Mouse (Mus musculus) cerebral cortex, adult 2 months (tissue): ENCODE measurements around the gene Ano5.

Source experiments
- WGBS: fragments of 180-500 bp; shearing (Covaris S2); methylation state at CpG from one replicate; pipeline ENCODE4 v1.1.7; 2018; 5-methylcytosine and 5-hydroxymethylcytosine counted together

Ano5 gene

DNA sequence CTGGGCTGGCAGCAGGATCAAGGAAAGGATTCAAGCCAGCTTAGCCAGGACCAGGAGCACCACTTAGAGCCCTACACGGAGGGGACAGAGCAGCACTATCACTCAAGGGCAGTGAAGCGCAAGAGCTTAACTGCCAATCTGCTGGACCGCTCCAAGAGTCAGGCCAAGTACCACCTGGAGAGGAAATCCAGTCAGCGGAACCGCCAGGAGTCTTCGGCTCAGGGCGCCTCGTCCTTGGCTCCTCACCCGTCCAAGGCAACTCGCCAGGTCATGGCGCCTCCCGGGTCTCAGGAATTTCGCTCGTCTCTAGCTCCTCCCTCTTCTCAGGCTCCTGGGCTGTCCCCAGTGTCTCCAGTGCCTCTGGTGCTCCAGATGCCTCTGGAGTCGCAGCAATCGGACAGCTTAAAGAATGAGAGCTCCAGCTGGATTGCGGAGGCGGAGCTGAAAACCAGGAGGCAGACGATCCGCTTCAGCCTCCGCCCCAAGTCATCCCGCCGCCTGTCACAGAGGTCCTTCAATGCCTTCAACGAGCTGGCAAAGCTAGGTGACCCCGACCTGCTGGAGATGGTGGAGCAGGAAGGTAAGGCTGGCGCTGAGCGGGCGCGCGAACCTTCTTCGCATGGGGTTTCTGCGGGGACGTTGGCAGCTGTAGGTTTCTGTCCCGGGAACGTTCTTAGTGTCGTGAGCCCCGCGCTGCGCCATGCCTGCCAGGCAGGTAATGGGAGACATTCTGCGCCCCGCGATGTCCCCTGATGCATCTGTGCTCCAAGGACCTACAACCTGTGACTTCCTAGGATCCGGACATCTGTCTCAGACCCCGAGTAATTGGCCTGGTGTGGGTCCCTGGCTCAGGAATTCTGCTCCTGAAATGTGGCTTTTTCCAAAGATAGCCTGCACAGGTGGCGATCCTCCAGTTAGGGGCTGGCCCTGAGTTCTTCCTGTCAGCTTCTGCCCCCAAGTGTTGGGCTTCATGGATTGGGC lies at the start of gene Ano5:
Gene Ano5, plus strand, starts transcription at position 359 of the 981 bp plus-strand sequence.
- 3% methylated on average over 45 of the region's 45 CpGs for WGBS

DNA sequence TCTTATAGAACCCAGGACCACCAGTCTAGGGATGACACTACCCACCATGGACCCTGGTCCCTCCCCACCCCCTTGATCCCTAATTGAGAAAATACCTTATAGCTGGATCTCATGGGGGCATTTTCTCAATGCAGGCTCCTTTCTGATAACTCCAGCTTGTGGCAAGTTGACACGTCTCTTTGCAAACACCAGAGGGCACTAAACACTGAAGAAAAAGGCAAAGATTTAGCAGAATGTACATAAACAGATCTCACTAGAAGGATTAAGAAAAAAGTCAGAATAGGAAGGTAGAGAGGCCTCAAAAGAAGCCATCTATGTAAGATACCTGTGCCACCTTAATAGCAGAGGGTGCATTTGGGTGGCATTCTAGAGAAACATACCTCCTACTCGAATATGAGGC lies 11.4 kb upstream of the Ano5 start:
- WGBS = 35% methylated on average over 2 of the region's 2 CpGs

DNA sequence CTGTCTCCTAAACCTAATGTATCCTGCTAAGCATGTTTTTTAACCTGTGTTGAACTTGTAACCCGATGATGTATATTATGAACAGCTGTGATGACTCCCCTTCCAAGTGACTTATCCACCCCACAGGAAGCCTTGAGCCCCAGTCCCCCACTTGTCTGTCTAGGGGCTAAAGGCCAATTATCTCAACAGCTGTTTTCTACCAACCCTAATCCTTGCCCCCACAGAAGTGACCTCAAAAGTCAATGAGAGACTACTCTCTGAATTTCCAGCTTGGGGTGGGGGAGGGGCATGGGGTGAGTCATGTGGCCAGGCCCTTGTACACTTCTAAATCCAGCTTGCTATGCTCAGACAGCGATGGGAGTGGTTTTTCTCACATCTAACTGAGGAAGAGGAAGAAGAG lies 6.9 kb upstream of the Ano5 start:
- WGBS = 62% methylated on average over 2 of the region's 2 CpGs

DNA sequence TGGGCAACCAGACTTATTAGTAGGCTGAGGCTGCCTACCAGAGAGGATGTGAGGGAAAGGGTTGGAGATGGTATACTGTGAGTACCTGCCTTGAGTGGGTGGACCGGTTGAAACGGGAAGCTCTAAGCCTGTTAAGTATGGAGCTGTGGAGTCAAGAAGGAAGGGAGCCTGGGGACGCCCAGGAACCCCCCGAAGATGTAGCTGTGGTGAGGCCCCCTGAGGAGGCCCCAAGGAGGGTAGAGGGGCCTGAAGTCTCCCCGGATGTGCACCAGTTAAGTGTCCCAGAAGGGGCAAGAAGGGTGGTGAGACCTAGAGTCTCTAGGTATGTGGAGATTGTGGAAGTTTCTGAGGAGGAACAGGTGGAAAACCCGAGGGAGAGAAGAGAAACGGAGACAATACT lies 682 bp upstream of the Ano5 start:
- WGBS = 76% methylated on average over 7 of the region's 7 CpGs

DNA sequence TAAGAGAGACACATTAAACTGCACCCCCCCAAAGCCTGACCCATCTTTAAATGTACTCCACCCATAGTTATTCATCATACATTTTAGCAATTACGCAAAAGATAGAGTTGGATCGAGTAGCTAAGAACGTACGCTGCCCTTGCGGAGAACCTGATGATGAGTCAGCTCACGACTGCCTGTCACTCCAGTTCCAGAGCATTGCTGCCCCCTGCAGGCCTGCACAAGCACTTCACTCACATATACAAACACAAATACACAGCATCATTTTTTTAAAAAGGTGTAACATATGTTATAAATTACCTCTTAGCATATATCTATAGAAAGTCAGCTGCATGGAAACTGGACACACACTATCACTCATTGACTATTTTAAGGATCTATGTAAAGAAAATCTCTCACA lies 29.9 kb downstream of the Ano5 start:
- WGBS = 66% methylated on average over 6 of the region's 6 CpGs

DNA sequence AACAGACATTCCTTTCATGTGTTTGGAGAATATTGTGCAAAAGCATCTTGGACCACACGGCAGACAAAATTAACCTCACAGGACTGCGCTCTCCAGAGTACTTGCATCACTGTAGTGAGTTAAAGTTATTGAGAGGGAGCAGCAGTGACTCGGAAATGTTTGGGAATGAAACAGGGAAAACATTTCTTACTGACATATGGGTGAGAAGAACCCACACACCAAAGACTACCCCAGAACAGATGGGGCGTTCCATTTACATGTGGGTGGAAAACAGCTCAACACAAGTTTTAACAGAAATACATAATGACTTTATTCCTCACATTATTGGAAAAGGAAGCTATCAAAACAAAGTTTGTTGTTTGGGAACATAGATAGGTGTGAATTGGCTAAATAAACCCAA lies 89.2 kb downstream of the Ano5 start:
- WGBS = 41% methylated on average over 4 of the region's 4 CpGs

DNA sequence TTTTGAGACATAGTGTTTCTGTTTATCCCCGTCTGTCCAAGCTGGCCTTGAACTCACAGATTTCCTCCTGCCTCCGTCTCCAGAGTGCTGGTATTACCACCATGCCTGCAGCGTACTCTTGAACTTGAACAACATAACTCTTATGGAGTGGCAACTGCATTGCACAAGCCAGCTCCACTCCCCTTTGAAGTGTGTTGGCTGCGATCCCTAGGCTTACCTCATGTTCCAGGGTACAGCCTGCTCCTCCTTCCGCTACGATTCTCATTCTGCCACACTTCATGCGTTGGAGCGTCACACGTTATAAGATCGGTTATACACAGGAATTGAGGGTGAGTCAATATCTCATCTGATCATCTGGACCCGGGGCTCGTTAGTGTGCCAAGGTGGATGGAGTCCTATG lies 92.9 kb downstream of the Ano5 start:
- WGBS = 60% methylated on average over 12 of the region's 12 CpGs

DNA sequence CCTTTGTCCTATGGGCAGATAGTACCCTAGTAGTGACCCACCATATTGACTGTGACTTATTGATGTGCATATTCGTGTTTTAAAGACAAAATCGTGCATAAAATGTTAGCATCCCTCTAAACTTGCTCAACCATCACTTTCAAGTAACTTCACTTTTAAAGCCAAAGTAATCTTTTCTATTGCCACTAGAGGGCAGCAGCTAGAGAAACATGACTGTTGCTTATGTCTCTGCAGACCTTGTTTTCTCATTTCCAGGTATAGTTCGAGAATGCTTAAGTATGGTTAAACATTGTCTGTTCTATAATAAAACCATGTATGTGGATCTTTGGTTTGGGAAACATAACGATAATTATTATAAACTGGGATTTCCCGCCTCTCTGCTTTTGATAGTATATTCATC lies 103.6 kb downstream of the Ano5 start:
- 32% methylated on average over 5 of the region's 5 CpGs for WGBS

DNA sequence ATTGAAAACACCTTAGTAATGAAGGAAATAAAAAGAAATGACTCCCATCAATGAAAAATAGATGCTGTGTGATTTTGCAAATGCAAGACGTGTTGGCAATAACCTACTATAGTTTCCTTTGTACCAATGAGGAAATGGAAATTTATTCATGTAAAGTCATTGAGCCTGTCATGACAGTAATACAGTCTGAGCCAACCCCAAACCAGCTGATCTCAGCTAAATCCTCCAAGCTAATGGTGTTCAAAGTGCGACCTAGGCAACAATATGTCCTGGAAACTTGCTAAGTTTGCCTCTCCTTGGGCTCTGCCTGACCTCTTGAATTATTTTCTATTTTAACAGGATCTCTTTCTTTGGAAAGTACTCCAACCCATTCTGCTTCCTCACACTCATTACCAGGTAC lies 107.6 kb downstream of the Ano5 start:
- 41% methylated on average over 2 of the region's 2 CpGs for WGBS

DNA sequence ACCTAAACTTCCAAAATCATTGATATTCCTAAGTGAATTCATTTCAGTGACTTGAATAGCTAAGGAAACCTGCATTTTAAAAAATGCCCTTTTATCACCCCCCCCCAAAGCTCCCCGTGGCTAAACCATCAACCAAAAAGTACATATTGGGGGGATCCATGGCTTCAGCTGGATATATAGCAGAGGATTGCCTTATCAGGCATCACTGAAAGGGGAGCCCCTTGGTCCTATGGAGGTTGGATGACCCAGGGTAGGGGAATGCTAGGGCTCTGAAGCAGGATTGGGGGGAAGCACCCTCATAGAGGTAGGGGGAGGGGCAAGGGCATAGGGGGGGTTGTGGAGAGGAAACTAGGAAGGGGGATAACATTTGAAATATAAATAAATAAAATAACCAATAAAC lies 109.1 kb downstream of the Ano5 start:
- WGBS = 29% methylated on average over 1 of the region's 1 CpGs

DNA sequence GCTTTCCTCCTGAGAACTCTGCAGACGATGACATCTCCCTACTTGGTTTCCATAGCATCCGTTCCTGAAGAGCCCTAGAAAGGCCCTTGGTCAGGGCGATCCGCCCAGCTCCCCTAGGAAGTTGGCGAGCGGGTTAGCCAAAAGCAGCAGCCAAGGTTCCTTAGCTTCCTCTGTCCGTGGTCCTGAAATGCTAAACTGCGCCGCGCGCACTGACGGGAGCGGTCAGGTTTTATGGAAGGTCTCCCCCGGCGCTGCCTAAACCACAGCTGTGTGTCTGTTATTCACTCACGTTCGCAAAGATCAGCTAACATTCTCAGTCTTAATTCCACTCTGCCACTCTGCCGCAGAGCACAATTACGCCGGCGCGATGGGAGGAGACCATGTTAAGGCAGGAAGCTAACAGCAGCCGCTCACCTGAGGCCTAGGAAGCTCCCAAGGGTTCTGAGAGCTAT lies 110.9 kb downstream of the Ano5 start, which contains the start of gene Slc17a6:
Gene Slc17a6, plus strand, starts transcription at position 313 of the 452 bp plus-strand sequence.
- 1% methylated on average over 23 of the region's 23 CpGs for WGBS

DNA sequence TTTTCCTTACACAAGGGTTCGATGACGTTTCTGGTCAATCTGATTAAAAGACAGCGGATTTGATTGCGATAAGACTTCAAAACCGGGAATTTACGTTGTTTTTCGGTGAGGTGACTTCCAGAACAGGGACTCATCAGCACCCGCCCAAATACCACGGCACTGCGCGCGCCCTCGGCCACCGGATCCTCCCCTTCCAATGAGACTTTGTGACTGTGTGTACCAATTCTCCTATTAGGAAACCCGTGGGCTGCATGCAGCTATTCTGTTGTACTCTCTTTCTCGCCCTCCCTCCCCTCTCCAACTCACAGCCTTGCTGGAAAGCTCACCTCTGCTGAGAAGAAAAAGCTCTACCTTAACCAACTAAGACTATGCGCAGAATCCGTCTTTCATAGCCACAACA lies 111.4 kb downstream of the Ano5 start:
- WGBS = 2% methylated on average over 18 of the region's 18 CpGs

DNA sequence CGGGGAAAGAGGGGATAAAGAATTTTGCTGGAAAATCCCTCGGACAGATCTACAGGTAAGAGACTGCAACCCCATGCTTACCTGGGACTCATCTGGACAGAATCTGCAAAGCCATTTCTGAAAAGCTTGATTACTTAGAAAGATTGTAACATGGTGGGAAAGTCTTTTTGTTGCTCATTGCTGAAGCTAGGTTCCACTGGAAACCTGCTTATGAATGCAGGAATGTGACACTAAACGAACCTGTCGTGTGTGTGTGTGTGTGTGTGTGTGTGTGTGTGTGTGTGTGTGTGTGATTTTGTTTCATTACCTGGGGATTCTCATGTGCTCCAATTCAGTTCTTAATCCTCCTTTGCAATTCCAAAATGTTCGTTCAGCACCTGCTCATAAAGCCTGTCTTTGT lies 111.8 kb downstream of the Ano5 start:
- WGBS = 3% methylated on average over 5 of the region's 5 CpGs

DNA sequence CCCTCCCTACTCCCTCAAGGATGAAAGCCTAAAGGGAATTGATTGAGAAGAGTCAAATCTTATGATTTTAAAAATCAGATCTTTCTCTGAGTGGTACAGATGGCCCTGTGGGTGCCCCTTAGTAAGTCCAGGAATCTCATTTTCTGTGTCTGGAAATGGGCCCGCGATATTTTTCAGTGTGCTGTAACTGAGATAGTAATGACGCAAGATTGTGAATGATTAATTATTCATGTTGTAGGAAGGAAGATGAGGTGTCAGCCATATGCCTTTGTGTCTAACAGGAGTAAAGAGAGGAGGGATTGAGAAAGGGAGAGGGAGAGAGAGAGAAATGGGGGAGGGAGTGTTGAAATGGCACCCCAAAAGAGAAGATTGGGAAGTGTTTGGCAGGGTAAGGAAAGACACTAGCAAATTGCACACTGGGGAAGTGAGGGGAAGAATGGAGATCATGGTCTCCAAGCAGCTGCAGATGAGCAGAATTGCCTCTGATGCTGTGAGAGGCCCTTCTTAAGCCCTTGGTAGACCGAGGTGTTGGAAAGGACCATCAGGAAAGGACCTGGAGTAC lies 113.6 kb downstream of the Ano5 start:
- WGBS = 15% methylated on average over 4 of the region's 4 CpGs

DNA sequence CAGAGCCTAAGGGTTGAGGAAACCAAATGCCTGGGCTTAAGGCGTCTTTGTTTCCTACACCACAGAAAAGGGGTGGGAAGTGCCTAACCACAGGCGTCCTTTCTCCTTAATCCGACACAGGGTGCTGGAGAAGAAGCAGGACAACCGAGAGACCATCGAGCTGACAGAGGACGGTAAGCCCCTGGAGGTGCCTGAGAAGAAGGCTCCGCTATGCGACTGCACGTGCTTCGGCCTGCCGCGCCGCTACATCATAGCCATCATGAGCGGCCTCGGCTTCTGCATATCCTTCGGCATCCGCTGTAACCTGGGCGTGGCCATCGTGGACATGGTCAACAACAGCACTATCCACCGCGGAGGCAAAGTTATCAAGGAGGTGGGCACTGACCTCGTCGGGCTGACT lies 114.3 kb downstream of the Ano5 start:
- WGBS = 10% methylated on average over 23 of the region's 23 CpGs

DNA sequence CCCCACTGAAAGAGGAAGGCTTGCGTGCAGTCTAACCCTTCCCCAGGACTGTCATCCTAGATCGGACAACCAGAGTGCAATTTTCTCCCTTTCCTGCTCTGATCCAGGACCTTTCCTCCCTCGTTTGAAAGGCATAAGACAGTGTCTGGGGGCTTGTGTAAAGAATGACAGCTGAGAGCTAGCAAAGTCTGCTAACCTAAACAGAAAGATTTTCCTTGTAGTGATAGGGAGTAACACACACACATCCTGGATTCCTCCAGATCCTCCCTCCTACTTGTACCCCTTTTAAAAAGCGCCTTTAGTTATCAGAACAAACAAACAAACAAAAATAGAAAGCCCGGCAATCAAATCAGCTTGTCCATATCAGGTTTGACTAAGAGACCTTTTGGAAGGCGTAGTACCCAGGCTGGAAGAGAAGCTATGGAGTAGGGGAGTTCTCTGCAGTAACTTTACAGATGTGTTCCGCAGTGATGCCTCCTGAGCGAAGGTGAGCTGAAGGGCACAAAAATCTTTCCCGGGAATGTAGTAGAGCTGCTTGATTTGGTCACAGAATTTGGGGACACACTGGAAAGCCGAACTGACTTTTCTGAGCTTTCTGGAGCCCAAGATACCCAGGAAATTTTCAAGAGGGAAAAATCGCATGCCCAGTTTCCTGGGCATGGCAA lies 114.9 kb downstream of the Ano5 start:
- WGBS = 26% methylated on average over 11 of the region's 11 CpGs

DNA sequence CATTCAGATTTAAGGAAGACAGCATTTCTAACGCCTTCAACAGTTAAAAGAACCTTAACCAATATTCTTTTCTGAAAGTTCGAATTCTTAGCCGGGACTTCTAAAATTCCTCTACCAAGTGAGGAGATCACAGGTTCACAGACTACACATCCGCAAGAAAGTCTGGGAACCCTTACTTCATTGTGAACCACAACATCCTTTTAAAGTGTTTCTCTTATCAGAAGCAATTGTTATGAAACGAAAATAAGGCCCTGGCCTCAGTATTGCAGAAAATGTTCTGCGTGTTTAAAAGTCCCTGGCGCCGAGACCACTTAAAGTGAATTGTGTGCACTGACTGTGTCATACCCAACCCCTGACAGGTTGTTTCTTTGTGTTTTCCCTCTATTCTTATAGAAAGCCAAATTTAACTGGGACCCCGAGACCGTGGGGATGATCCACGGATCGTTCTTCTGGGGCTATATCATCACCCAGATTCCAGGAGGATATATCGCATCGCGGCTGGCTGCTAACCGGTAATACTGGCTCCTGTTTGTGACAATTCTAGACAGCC lies 115.7 kb downstream of the Ano5 start:
- WGBS = 19% methylated on average over 16 of the region's 16 CpGs

DNA sequence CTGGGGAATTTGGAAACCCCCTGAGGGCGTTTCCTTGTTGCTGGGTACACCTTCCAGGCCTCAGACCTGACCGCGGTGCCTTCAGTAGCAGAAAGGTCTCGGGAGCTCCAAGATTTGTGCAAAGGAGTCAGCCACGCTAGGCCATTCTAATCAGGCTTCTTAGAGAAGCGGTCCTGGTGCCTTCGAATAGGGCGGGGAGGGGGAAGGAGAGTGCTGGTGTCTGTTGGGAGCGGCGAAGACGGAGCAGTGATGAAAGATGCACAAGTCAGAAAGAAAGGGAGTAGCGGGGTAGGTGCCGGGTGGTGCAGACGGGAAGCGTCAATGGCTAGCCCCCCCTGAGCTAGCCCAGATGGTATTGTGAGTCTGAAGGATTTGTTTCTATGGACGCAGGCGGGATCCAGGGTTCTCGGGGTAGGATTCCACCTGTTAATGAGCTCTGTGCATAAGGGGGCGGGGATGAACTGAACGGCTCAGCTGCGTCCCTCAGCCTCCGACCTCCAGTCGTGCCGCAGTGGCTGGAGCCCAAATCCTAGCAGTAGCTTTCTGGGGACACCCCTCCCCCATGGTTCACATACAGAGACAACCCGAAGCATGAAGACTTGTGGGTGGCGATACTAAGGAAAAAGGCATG lies 116.3 kb downstream of the Ano5 start:
- WGBS = 6% methylated on average over 26 of the region's 26 CpGs

DNA sequence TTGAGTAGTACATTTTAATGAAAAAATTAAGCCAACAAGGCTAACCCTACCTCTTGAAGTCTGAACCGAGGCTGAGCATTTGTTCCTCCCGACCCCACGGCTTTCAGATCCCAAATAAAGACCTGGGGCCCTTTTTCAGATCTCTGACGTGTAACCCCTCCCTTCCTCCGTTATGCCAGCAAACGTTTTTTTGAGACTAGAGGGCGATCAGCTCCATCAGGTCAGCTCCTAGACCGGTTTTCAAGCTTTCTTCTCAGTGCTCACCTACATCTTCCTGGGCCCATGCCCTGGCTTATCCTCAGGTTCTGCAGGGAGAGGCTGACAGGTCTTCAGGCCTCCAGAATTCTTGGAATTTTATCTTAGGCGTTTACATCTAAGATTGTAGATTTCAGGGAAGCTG lies 116.8 kb downstream of the Ano5 start:
- WGBS = 13% methylated on average over 9 of the region's 9 CpGs

DNA sequence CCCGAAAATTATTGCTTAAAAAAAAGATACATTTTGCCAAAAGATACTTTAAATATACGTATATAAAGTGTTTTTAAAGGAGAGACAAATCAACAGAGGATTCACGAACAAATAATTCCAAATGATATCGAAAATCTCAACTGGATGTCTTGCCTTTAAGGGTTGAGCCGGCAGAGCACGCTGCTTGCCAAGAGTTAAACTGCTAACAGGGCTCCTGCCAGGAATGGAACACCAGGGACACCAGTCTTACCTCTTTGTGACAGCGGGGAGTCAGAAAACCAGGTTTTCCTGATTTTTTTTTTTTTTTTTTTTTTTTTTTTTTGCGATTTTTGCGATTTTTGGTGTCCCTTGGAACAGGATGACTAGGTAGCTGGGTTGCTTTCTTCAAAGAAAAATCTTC lies 117.5 kb downstream of the Ano5 start:
- 24% methylated on average over 9 of the region's 9 CpGs for WGBS

DNA sequence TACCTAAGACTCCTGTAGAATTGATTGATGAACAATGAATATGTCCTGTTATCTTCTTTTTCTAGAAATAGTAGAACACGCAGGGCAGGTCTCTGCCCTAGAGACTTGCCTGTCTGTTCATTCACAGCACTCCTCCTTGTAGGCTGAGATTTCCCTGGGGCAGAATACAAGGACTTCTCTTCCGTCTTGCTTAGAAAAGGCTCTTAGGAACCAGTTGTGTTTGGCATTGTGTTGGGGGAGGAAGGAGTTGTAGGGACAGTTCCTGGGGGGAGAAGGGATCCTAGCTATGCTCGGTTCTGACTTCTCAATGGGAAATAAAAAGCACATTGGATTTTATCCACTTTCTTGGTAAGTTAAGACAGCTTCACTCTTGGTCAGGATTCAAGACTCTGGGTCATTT lies 118.4 kb downstream of the Ano5 start:
- 39% methylated on average over 3 of the region's 3 CpGs for WGBS

DNA sequence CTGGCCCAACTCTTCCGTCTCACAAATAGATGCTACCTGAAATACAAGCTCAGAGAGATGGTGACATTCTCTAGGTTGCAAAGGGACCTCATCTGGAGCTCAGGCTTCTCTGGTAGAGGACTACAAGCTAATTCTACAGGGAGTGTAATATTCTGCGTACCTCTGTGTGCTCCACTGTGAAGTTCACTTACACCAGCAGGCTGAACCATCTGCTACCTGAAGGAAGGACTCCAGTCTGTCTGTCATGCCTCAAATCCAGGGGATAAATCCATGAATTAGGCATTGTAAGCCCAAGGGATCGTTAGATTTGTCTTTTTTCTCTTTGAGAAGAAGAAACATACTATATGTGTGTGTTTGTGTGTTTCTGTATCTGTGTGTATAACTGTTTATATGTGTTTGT lies 120.3 kb downstream of the Ano5 start:
- 68% methylated on average over 3 of the region's 3 CpGs for WGBS
